Mouse (Mus musculus) erythroblast, adult 5-6 weeks (primary cell): ENCODE measurements around the gene Fam151a. TPM values are rescaled to one million over a fixed set of nuclear protein-coding genes. Genes with fewer than 3 reads are reported as not detected.
"Not testable (repeated sequence)": the region's sequence is repeated elsewhere in the genome, so short reads cannot be mapped to it uniquely, and the experiment has no call there.

Source experiments
- ATAC-seq: replicated peaks from 2 replicates; pipeline ENCODE4 v1.8.0; 2016; ENCODE audit warnings: moderate number of reproducible peaks, mild to moderate bottlenecking, moderate TSS enrichment, inconsistent platforms; ENCODE audit not compliant: poor library complexity, low FRiP score, severe bottlenecking
- total RNA-seq, 2 experiments: library from RNA; stranded (forward) in 1 of 2; stranded (reverse) in 1 of 2; fragments of 150-400 nt in 1 of 2; fragments of 200-764, 138-1000 nt in 1 of 2; gene quantifications; 2 replicates each; pipeline versions ENCODE4 v1.2.3 to v1.2.4; 2015 to 2017; ENCODE audit warnings: low replicate concordance in 2 of 2

The Fam151a gene
- total RNA-seq, 2 experiments from 2014 or later: not detected

GRCm38 (mm10) chr4:106772558-106772957 lies 38.9 kb downstream of the Fam151a start:
- ATAC-seq: no peak

GRCm38 (mm10) chr4:106775767-106776166 lies 42.1 kb downstream of the Fam151a start:
- not testable (repeated sequence) for ATAC-seq

- no peak for ATAC-seq
Observed at GRCm38 (mm10) chr4:106776998-106777397, 43.3 kb downstream of the Fam151a start.

- no peak for ATAC-seq
Observed at GRCm38 (mm10) chr4:106778116-106778788, 44.6 kb downstream of the Fam151a start.

- ATAC-seq: no peak
Observed at GRCm38 (mm10) chr4:106780045-106780444, 46.4 kb downstream of the Fam151a start.

GRCm38 (mm10) chr4:106783137-106783536 lies 49.4 kb downstream of the Fam151a start:
- no peak for ATAC-seq

- no peak for ATAC-seq
Observed at GRCm38 (mm10) chr4:106784806-106785205, 51.1 kb downstream of the Fam151a start.

GRCm38 (mm10) chr4:106785345-106785744 lies 51.7 kb downstream of the Fam151a start:
- ATAC-seq: no peak

GRCm38 (mm10) chr4:106785753-106786540 lies 52.3 kb downstream of the Fam151a start:
- ATAC-seq: no peak

- ATAC-seq: no peak
Observed at GRCm38 (mm10) chr4:106787830-106788229, 54.1 kb downstream of the Fam151a start.

GRCm38 (mm10) chr4:106788627-106789026 lies 54.9 kb downstream of the Fam151a start:
- ATAC-seq: no peak

- ATAC-seq: no peak
Observed at GRCm38 (mm10) chr4:106789705-106790104, 56.0 kb downstream of the Fam151a start.

- not testable (repeated sequence) for ATAC-seq
Observed at GRCm38 (mm10) chr4:106790218-106790617, 56.5 kb downstream of the Fam151a start.

- ATAC-seq: no peak
Observed at GRCm38 (mm10) chr4:106790938-106791337, 57.2 kb downstream of the Fam151a start.

GRCm38 (mm10) chr4:106792276-106792675 lies 58.6 kb downstream of the Fam151a start:
- peak; percentile 66; the same call in 1 of the 2 replicates for ATAC-seq

GRCm38 (mm10) chr4:106793826-106794225 lies 60.1 kb downstream of the Fam151a start:
- not testable (repeated sequence) for ATAC-seq

GRCm38 (mm10) chr4:106794247-106794646 lies 60.6 kb downstream of the Fam151a start:
- no peak for ATAC-seq

- ATAC-seq: no peak
Observed at GRCm38 (mm10) chr4:106795289-106795688, 61.6 kb downstream of the Fam151a start.
